Mouse (Mus musculus) ZHBTc4 (cell line): ENCODE measurements around the gene Obsl1.
A peak's percentile ranks its signal among the peaks of the same experiment; 100 is the strongest.

ENCODE experiments used
- DNase-seq: peaks from one replicate; pipeline ENCODE4 v3.0.0-alpha.2; 2011; ENCODE audit warnings: low read depth, low spot score

The Obsl1 gene

GRCm38 (mm10) chr1:75518427-75518826 lies 12.2 kb upstream of the Obsl1 start:
- DNase-seq: peak; percentile 49

GRCm38 (mm10) chr1:75517984-75518383 lies 11.7 kb upstream of the Obsl1 start:
- peak; percentile 90 for DNase-seq

- no peak for DNase-seq
Measured at GRCm38 (mm10) chr1:75516703-75517380, 10.6 kb upstream of the Obsl1 start.

- DNase-seq: no peak
Measured at GRCm38 (mm10) chr1:75512550-75512949, 6.3 kb upstream of the Obsl1 start.

GRCm38 (mm10) chr1:75511437-75512210 lies 5.4 kb upstream of the Obsl1 start:
- DNase-seq: peak; percentile 79

DNA sequence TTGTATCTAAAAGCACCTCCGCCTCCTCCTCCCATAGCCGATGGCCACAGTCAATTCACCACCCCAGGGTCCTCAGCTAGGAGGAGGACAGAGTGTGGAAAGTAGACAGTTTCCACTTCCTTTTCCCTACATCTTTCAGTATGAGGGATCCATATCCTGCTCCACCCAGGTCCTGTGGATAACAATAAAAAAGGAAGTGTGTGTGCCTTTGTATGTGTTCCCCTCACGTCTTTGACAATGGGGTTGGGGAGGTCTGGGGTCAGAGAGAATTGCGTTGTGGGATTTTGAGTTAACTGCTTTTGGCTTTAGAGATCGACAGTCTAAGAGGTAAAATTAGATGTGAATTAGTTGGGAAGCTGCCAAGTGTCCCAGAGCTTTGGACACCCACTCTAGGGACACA lies 3.9 kb upstream of the Obsl1 start:
- no peak for DNase-seq

- no peak for DNase-seq
Measured at GRCm38 (mm10) chr1:75509586-75509985, 3.3 kb upstream of the Obsl1 start.

DNA sequence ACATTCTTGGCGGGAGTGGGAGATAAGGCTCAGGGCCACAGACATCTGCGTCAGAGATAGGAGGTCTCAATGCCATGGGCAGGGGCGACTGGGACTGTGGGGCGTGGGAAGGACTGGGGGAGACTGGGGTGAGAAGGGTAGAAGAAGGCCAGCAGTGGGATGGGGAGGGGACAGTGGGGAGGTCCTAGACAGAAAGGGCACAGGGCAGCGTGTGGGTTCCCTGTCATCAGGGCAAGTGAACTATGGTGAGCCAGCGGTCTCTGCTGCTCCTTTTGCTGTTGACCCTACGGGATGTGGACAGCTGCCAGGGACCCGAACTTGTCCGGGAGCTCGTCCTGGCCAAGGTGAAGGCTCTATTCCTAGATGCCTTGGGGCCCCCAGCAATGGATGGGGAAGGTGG lies 754 bp upstream of the Obsl1 start, which contains the start of gene Inha:
Inha (plus strand) TSS at position 72 of the 400 bp plus-strand sequence.
- DNase-seq: no peak

- peak; percentile 66 for DNase-seq
Measured at GRCm38 (mm10) chr1:75505159-75505955, 895 bp downstream of the Obsl1 start.

- no peak for DNase-seq
Measured at GRCm38 (mm10) chr1:75504256-75505045, 1.8 kb downstream of the Obsl1 start.

- no peak for DNase-seq
Measured at GRCm38 (mm10) chr1:75503651-75503980, 2.6 kb downstream of the Obsl1 start.

DNA sequence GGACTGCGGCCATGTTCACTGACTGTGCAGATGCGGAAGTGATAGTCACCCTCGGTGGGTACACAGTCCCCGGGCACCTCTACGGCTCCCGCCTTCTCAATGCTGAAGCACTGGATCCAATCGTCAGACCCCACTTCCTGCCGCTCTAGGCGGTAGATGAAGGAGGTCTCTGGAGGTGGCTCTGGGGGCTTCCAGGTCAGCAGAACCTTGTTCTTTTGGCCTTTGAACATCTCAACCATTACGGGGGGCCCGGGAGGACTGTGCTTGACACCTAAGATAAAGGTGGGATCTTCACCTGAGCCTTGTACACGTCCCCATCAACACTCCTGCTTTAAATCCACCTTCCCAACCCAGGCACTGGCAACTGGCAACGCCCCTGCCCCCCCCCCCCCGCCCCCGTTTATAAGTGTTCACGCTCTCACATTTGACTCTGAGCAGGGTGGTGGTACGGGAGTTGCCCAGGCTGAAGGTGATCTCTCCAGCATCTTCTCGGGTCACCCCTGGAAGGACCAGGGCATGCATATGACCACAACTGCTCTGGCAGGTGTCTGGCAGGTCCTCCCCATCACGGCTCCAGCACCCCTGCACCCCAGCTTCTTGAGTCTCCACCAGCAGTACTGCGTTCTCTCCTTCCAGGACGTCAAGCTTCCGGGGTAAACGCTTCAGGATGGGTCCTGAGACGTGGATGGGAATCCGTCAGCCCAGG lies 3.2 kb downstream of the Obsl1 start:
- no peak for DNase-seq

GRCm38 (mm10) chr1:75501905-75502304 lies 4.3 kb downstream of the Obsl1 start:
- DNase-seq: no peak

DNA sequence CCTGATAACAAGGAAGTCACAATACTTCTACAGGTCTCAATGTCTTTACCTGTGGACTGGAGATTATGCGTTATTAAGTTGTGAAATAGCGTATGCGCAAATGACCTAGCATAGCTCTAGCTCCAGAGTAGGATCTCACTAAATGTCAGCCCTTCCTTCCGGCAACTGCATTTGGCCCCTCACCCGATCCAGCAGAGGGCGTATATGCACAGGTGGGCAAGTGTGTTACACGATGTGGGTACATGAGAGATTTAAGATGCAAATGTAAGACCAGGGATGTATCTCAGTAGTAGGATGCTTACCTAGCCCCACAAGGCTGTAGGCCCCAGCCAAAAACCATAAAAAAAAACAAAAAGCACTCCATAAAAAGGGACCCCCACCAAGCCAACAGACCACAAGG lies 6.8 kb downstream of the Obsl1 start:
- no peak for DNase-seq

DNA sequence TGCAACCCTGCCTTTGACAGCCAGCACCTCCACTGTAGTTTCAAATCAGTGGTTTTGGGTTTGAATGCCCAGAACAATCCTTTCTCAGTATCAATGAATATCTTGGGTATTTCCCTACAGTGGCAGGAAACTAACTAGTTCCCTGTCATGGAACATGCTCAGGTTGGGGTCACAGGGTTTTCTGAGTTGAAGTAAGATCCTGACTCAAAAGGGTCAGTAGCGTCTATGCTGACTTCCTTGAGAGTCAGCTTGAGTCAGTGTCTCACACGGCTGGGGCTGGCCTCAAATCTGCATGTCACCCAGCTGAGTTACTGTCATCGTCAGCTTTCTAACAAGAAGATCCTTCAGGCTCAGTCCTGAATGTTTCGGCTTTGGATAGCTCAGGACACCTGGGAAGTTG lies 7.4 kb downstream of the Obsl1 start:
- no peak for DNase-seq

DNA sequence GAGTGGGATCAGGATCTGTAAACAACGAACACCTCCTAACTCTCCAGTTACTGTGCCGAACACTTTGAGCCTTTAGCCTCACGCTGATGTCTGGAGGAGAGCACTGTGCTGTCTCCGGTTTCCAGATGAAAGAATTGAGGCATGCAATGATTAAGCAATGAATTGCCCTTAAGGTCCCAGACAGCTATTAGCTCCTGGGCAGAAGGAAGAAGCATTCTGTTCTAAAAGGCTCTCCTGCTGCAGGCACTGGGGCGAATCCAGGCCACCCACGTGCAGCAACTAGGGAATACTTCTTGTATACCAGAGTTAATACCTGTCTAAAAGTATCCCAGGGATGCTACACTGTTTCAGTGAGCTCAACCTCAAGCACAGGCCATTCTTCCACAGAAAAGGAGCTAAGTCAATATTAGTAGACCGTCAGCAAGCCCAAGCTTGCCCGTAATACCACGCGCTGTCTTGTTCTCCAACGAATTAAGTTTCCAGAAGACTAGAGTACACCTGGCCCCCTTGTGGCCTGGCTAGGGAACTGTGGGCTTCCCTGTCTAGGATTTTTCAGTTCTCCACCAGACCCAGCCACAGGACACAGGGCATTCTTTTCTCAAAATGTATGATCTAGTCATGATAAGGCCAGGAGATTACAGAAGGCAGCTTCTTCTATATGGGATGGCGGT lies 11.2 kb downstream of the Obsl1 start:
- peak; percentile 82 for DNase-seq

- DNase-seq: no peak
Measured at GRCm38 (mm10) chr1:75492579-75493170, 13.6 kb downstream of the Obsl1 start.

- DNase-seq: no peak
Measured at GRCm38 (mm10) chr1:75490785-75491551, 15.3 kb downstream of the Obsl1 start.
